Mouse (Mus musculus) limb, embryonic 12.5 days (tissue): ENCODE measurements around the gene Dnlz. TPM values are rescaled to one million over a fixed set of nuclear protein-coding genes. Genes with fewer than 3 reads are reported as not detected.

Experiments
- ATAC-seq: fragments of 200-750 bp; cut with Nextera tagmentation; 2 replicates; pipeline ENCODE4 v1.8.0; 2017; ENCODE audit warnings: low read depth, moderate TSS enrichment; ENCODE audit not compliant: insufficient number of reproducible peaks, insufficient read depth, low FRiP score, low TSS enrichment
- H3K27ac ChIP-seq: fragments of 300-500 bp; sonication (generic); 2 replicates; pipeline ENCODE4 v1.5.1; 2016; ENCODE audit warnings: mild to moderate bottlenecking, moderate library complexity
- H3K27me3 ChIP-seq: fragments of 300-500 bp; sonication (generic); 2 replicates; pipeline ENCODE4 v1.6.1; 2016; ENCODE audit warnings: mild to moderate bottlenecking, moderate library complexity
- H3K36me3 ChIP-seq: fragments of 300-500 bp; sonication (generic); 2 replicates; pipeline ENCODE4 v1.6.1; 2016; ENCODE audit warnings: mild to moderate bottlenecking, moderate library complexity
- H3K4me1 ChIP-seq: fragments of 300-500 bp; sonication (generic); replicated peaks from 2 replicates; pipeline ENCODE4 v1.6.1; 2016
- H3K4me2 ChIP-seq: fragments of 300-500 bp; sonication (generic); 2 replicates; pipeline ENCODE4 v1.6.1; 2016; ENCODE audit warnings: mild to moderate bottlenecking, moderate library complexity
- H3K4me3 ChIP-seq: fragments of 300-500 bp; sonication (generic); replicated peaks from 2 replicates; pipeline ENCODE4 v1.5.1; 2016; ENCODE audit warnings: mild to moderate bottlenecking
- H3K9ac ChIP-seq: fragments of 300-500 bp; sonication (generic); replicated peaks from 2 replicates; pipeline ENCODE4 v1.6.1; 2016; ENCODE audit warnings: mild to moderate bottlenecking, moderate library complexity
- H3K9me3 ChIP-seq: fragments of 300-500 bp; sonication (generic); 2 replicates; pipeline ENCODE4 v1.6.1; 2016; ENCODE audit warnings: mild to moderate bottlenecking, moderate library complexity
- WGBS: fragments of 180-500 bp; shearing (Covaris S2); methylation state at CpG from one replicate; pipeline ENCODE4 v1.1.7; 2016; 5-methylcytosine and 5-hydroxymethylcytosine counted together
- polyA plus RNA-seq: library from polyadenylated mRNA; unstranded; fragments of >200 nt; fragmentation: Nextera tagmentation; extraction: Ambion mirVana; gene quantifications from 2 replicates; pipeline ENCODE4 v1.2.1, GENCODE M21; 2016

Gene Dnlz
- polyA plus RNA-seq, 1 experiment from 2014 or later = 32.2 TPM

- H3K4me2 ChIP-seq = no peak overlapping the region
- no peak overlapping the region for H3K9ac ChIP-seq
- H3K36me3 ChIP-seq = no peaks in the 10 kb centered on the region
- WGBS = 80% methylated on average over 7 of the region's 7 CpGs
- no peak overlapping the region for H3K27ac ChIP-seq
- no peaks in the 10 kb centered on the region for H3K27me3 ChIP-seq
- H3K9me3 ChIP-seq = no peaks in the 10 kb centered on the region
- H3K4me1 ChIP-seq = peaks cover 8% of the 10 kb centered on the region
- H3K4me3 ChIP-seq = no peak overlapping the region
- ATAC-seq = no peak
Observed at GRCm38 (mm10) chr2:26356678-26357077, 4.8 kb upstream of the Dnlz start.

- Histone ChIP-seq H3K9me3 (no peaks in the 10 kb centered on the region), H3K9ac (no peak overlapping the region), H3K4me3 (no peak overlapping the region), H3K4me1 (peaks cover 8% of the 10 kb centered on the region), H3K36me3 (no peaks in the 10 kb centered on the region), H3K27ac (no peak overlapping the region), H3K4me2 (no peak overlapping the region), H3K27me3 (no peaks in the 10 kb centered on the region)
- no peak for ATAC-seq
- 81% methylated on average over 4 of the region's 4 CpGs for WGBS
Observed at GRCm38 (mm10) chr2:26356231-26356630, 4.3 kb upstream of the Dnlz start.

- no peak for ATAC-seq
- no peaks in the 10 kb centered on the region for H3K9me3 ChIP-seq
- WGBS = 88% methylated on average over 4 of the region's 4 CpGs
Observed at GRCm38 (mm10) chr2:26354401-26354800, 2.5 kb upstream of the Dnlz start.

GRCm38 (mm10) chr2:26353066-26353980 lies 1.4 kb upstream of the Dnlz start:
- ATAC-seq = no peak
- Histone ChIP-seq H3K36me3 (peaks cover 22% of the 10 kb centered on the region), H3K4me2 (peak overlapping the region; percentile 95), H3K27ac (no peak overlapping the region), H3K9me3 (no peaks in the 10 kb centered on the region), H3K4me3 (peak overlapping the region; percentile 81), H3K4me1 (peaks cover 18% of the 10 kb centered on the region), H3K9ac (peak overlapping the region; percentile 78), H3K27me3 (no peaks in the 10 kb centered on the region)
- 89% methylated on average over 11 of the region's 11 CpGs for WGBS

More at GRCm38 (mm10) chr2:26354401-26354800, 2.5 kb upstream of the Dnlz start:
- peaks cover 18% of the 10 kb centered on the region for H3K4me1 ChIP-seq
- no peak overlapping the region for H3K4me3 ChIP-seq
- peaks cover 11% of the 10 kb centered on the region for H3K36me3 ChIP-seq
- no peak overlapping the region for H3K27ac ChIP-seq
- no peak overlapping the region for H3K9ac ChIP-seq
- no peaks in the 10 kb centered on the region for H3K27me3 ChIP-seq
- H3K4me2 ChIP-seq = no peak overlapping the region

- H3K4me3 ChIP-seq = peak overlapping the region; percentile 81
- H3K27ac ChIP-seq = 0 out of 2 replicates have a peak overlapping the region, but pooled peaks have one; percentile 64
- ATAC-seq = peak; percentile 18; the same call in 1 of the 2 replicates
- no peaks in the 10 kb centered on the region for H3K9me3 ChIP-seq
- H3K9ac ChIP-seq = peak overlapping the region; percentile 78
- peaks cover 31% of the 10 kb centered on the region for H3K36me3 ChIP-seq
- H3K4me1 ChIP-seq = peaks cover 18% of the 10 kb centered on the region
- H3K4me2 ChIP-seq = peak overlapping the region; percentile 95
- WGBS = 3% methylated on average over 36 of the region's 36 CpGs
- no peaks in the 10 kb centered on the region for H3K27me3 ChIP-seq
Observed at GRCm38 (mm10) chr2:26352291-26352910, 491 bp upstream of the Dnlz start.

- Histone ChIP-seq H3K9me3 (no peaks in the 10 kb centered on the region), H3K4me3 (no peak overlapping the region), H3K27me3 (no peaks in the 10 kb centered on the region), H3K9ac (no peak overlapping the region), H3K4me2 (no peak overlapping the region), H3K4me1 (peaks cover 18% of the 10 kb centered on the region), H3K27ac (peak overlapping the region; percentile 41; the same call in 1 of the 2 replicates), H3K36me3 (peaks cover 72% of the 10 kb centered on the region)
- ATAC-seq = no peak
- WGBS = 58% methylated on average over 6 of the region's 6 CpGs
Observed at GRCm38 (mm10) chr2:26348241-26348640, 3.7 kb downstream of the Dnlz start.

GRCm38 (mm10) chr2:26342609-26343490 lies 9.1 kb downstream of the Dnlz start:
- Histone ChIP-seq H3K36me3 (peaks cover 96% of the 10 kb centered on the region), H3K9ac (0 out of 2 replicates have a peak overlapping the region, but pooled peaks have one; percentile 18), H3K9me3 (no peaks in the 10 kb centered on the region), H3K4me1 (peaks cover 5% of the 10 kb centered on the region; the same call in 1 of the 2 replicates), H3K4me2 (no peak overlapping the region), H3K27ac (no peak overlapping the region), H3K4me3 (no peak overlapping the region), H3K27me3 (no peaks in the 10 kb centered on the region)
- 72% methylated on average over 11 of the region's 11 CpGs for WGBS
- ATAC-seq = no peak

GRCm38 (mm10) chr2:26342044-26342443 lies 9.9 kb downstream of the Dnlz start:
- H3K4me3 ChIP-seq = no peak overlapping the region
- H3K4me2 ChIP-seq = no peak overlapping the region
- peaks cover 88% of the 10 kb centered on the region for H3K36me3 ChIP-seq
- no peak overlapping the region for H3K9ac ChIP-seq
- H3K27ac ChIP-seq = no peak overlapping the region
- 83% methylated on average over 10 of the region's 10 CpGs for WGBS
- no peak for ATAC-seq
- no peaks in the 10 kb centered on the region for H3K27me3 ChIP-seq
- 0 out of 2 replicates have a peak, but pooled peaks cover 5% of the 10 kb centered on the region for H3K4me1 ChIP-seq
- no peaks in the 10 kb centered on the region for H3K9me3 ChIP-seq

GRCm38 (mm10) chr2:26341510-26341981 lies 10.4 kb downstream of the Dnlz start:
- 90% methylated on average over 2 of the region's 2 CpGs for WGBS
- 0 out of 2 replicates have a peak, but pooled peaks cover 5% of the 10 kb centered on the region for H3K4me1 ChIP-seq
- no peak overlapping the region for H3K9ac ChIP-seq
- no peaks in the 10 kb centered on the region for H3K27me3 ChIP-seq
- no peak for ATAC-seq
- H3K4me2 ChIP-seq = no peak overlapping the region
- H3K27ac ChIP-seq = peak overlapping the region; percentile 53; the same call in 1 of the 2 replicates
- peaks cover 83% of the 10 kb centered on the region for H3K36me3 ChIP-seq
- no peak overlapping the region for H3K4me3 ChIP-seq
- H3K9me3 ChIP-seq = no peaks in the 10 kb centered on the region

- Histone ChIP-seq H3K4me1 (0 out of 2 replicates have a peak, but pooled peaks cover 5% of the 10 kb centered on the region), H3K9ac (no peak overlapping the region), H3K27me3 (no peaks in the 10 kb centered on the region), H3K9me3 (no peaks in the 10 kb centered on the region), H3K4me2 (no peak overlapping the region), H3K36me3 (peaks cover 59% of the 10 kb centered on the region), H3K27ac (no peak overlapping the region), H3K4me3 (no peak overlapping the region)
- ATAC-seq = no peak
- WGBS = 93% methylated on average over 5 of the region's 5 CpGs
Observed at GRCm38 (mm10) chr2:26339204-26339551, 12.7 kb downstream of the Dnlz start.
